Mouse (Mus musculus) cerebellum, postnatal 36 days (tissue): ENCODE data around the gene Grk6.

Experiments used
- DNase-seq, 2 experiments: peaks; one replicate each; pipeline ENCODE4 v3.0.0; 2021 to 2022; ENCODE audit warnings: mixed read lengths in 2 of 2

Gene Grk6

GRCm38 (mm10) chr13:55465830-55466440 is 21.1 kb downstream of the Grk6 start:
- DNase-seq = no peak

- DNase-seq = no peak
Observed at GRCm38 (mm10) chr13:55468851-55469560, 24.1 kb downstream of the Grk6 start.

GRCm38 (mm10) chr13:55470372-55470771 is 25.5 kb downstream of the Grk6 start:
- peak; percentile 88 to 90 for DNase-seq

GRCm38 (mm10) chr13:55471156-55471818 is 26.4 kb downstream of the Grk6 start:
- peak; percentile 80 to 81 for DNase-seq

- no peak for DNase-seq
Observed at GRCm38 (mm10) chr13:55471819-55472131, 26.9 kb downstream of the Grk6 start.

GRCm38 (mm10) chr13:55472132-55473022 is 27.5 kb downstream of the Grk6 start:
- peak; percentile 61 to 66 for DNase-seq

- DNase-seq = no peak
Observed at GRCm38 (mm10) chr13:55473076-55473831, 28.4 kb downstream of the Grk6 start.

- DNase-seq = peak in 1 of 2 experiments; percentile 27
Observed at GRCm38 (mm10) chr13:55473961-55474360, 29.1 kb downstream of the Grk6 start.

- DNase-seq = peak in 1 of 2 experiments; percentile 24
Observed at GRCm38 (mm10) chr13:55474621-55475069, 29.8 kb downstream of the Grk6 start.

GRCm38 (mm10) chr13:55475750-55476149 is 30.9 kb downstream of the Grk6 start:
- DNase-seq = no peak

- no peak for DNase-seq
Observed at GRCm38 (mm10) chr13:55476256-55476655, 31.4 kb downstream of the Grk6 start.

GRCm38 (mm10) chr13:55477492-55477891 is 32.6 kb downstream of the Grk6 start:
- DNase-seq = no peak

- DNase-seq = peak in 1 of 2 experiments; percentile 38
Observed at GRCm38 (mm10) chr13:55478036-55478435, 33.2 kb downstream of the Grk6 start.

- DNase-seq = no peak
Observed at GRCm38 (mm10) chr13:55479008-55479407, 34.1 kb downstream of the Grk6 start.

GRCm38 (mm10) chr13:55479929-55480328 is 35.1 kb downstream of the Grk6 start:
- no peak for DNase-seq

- no peak for DNase-seq
Observed at GRCm38 (mm10) chr13:55482542-55482941, 37.7 kb downstream of the Grk6 start.

GRCm38 (mm10) chr13:55483071-55483470 is 38.2 kb downstream of the Grk6 start:
- no peak for DNase-seq

GRCm38 (mm10) chr13:55483593-55483992 is 38.7 kb downstream of the Grk6 start:
- no peak for DNase-seq

GRCm38 (mm10) chr13:55484520-55485088 is 39.7 kb downstream of the Grk6 start:
- no peak for DNase-seq

- DNase-seq = peak in 1 of 2 experiments; percentile 28
Observed at GRCm38 (mm10) chr13:55486029-55486794, 41.3 kb downstream of the Grk6 start.
